Mouse (Mus musculus) liver, adult 2 months (tissue): ENCODE results near the gene Srbd1. TPM values are rescaled to one million over a fixed set of nuclear protein-coding genes. Genes with fewer than 3 reads are reported as not detected.

ENCODE experiments used
- DNase-seq: peaks from one replicate; pipeline ENCODE4 v3.0.0-alpha.2; 2011; ENCODE audit warnings: low read depth, low spot score; ENCODE audit errors: extremely low read depth
- H3K27ac ChIP-seq: fragments of 200-500 bp; replicated peaks from 2 replicates; pipeline ENCODE4 v1.5.1; 2012; ENCODE audit warnings: low read depth, mild to moderate bottlenecking, control low read depth, inconsistent platforms, low read length; ENCODE audit not compliant: insufficient read depth
- H3K27me3 ChIP-seq: fragments of 200-500 bp; 2 replicates; pipeline ENCODE4 v1.6.1; 2012; ENCODE audit warnings: mild to moderate bottlenecking, moderate library complexity, low read length, inconsistent platforms; ENCODE audit not compliant: control insufficient read depth, insufficient read depth
- H3K36me3 ChIP-seq: fragments of 200-500 bp; 2 replicates; pipeline ENCODE4 v1.6.1; 2012; ENCODE audit warnings: low read length, inconsistent platforms; ENCODE audit not compliant: control insufficient read depth, insufficient read depth
- H3K4me1 ChIP-seq: fragments of 200-500 bp; 2 replicates; pipeline ENCODE4 v1.6.1; 2011; ENCODE audit warnings: low read length; ENCODE audit not compliant: control insufficient read depth, insufficient read depth
- H3K4me3 ChIP-seq: fragments of 200-500 bp; 2 replicates; pipeline ENCODE4 v1.5.1; 2011; ENCODE audit warnings: low read depth, mild to moderate bottlenecking, control low read depth, low read length, moderate library complexity; ENCODE audit not compliant: insufficient read depth
- H3K79me2 ChIP-seq: fragments of 200-500 bp; 2 replicates; pipeline ENCODE4 v1.6.1; 2012; ENCODE audit warnings: inconsistent platforms, mild to moderate bottlenecking, low read length, moderate library complexity; ENCODE audit not compliant: control insufficient read depth, insufficient read depth
- H3K9ac ChIP-seq: fragments of 200-500 bp; 2 replicates; pipeline ENCODE4 v1.6.1; 2012; ENCODE audit warnings: low read depth, mild to moderate bottlenecking, control low read depth, inconsistent platforms, low read length
- CTCF ChIP-seq: fragments of 200-500 bp; IDR thresholded peaks from 2 replicates; pipeline ENCODE4 v1.5.1; 2011; ENCODE audit warnings: low read depth, low read length, control low read depth
- POLR2A ChIP-seq: fragments of 200-500 bp; IDR thresholded peaks from 2 replicates; pipeline ENCODE4 v1.6.1; 2011; ENCODE audit warnings: low read length, control low read depth; ENCODE audit not compliant: insufficient read depth; ENCODE audit errors: extremely low read depth
- WGBS: fragments of 180-500 bp; shearing (Covaris S2); methylation state at CpG from one replicate; pipeline ENCODE4 v1.1.7; 2018; 5-methylcytosine and 5-hydroxymethylcytosine counted together
- polyA plus RNA-seq: library from polyadenylated mRNA; depleted of rRNA; stranded (reverse); fragments of >200 nt; gene quantifications from 2 replicates; pipeline ENCODE4 v1.2.3, GENCODE M21; 2012
- total RNA-seq: library from RNA; depleted of rRNA; stranded (reverse); fragments of >200 nt; gene quantifications from 2 replicates; pipeline ENCODE4 v1.2.3, GENCODE M21; 2014

The Srbd1 gene
- total and polyA plus RNA-seq, 2 experiments: 2.1 to 20.9 TPM

- DNase-seq: no peak
These were observed 23.4 kb upstream of the Srbd1 start for GRCm38 (mm10) chr17:86168231-86168981.

GRCm38 (mm10) chr17:86167320-86168230 lies 22.6 kb upstream of the Srbd1 start, which contains the start of gene Prkce:
Gene Prkce, plus strand, starts transcription at chr17:86167785.
- H3K27me3 ChIP-seq: no peaks in the 10 kb centered on the region
- H3K79me2 ChIP-seq: peaks cover 23% of the 10 kb centered on the region
- 0 out of 2 replicates have a peak, but pooled peaks have one; percentile 58 for TF ChIP-seq POLR2A
- TF ChIP-seq CTCF: peak; percentile 26
- WGBS: 3% methylated on average over 113 of the region's 115 CpGs
- H3K4me1 ChIP-seq: peaks cover 8% of the 10 kb centered on the region; the same call in 1 of the 2 replicates
- peak; percentile 76 for DNase-seq
- peak within 1 kb of the TSS; percentile 94 for H3K9ac ChIP-seq
- H3K27ac ChIP-seq: peak within 1 kb of the TSS; percentile 99
- H3K4me3 ChIP-seq: peak within 1 kb of the TSS; percentile 80
- no peaks in the 10 kb centered on the region; the same call in 1 of the 2 replicates for H3K36me3 ChIP-seq

More at GRCm38 (mm10) chr17:86168231-86168981, 23.4 kb upstream of the Srbd1 start:
- Histone ChIP-seq H3K4me3 (peak overlapping the region; percentile 80), H3K9ac (peak overlapping the region; percentile 94), H3K27me3 (no peaks in the 10 kb centered on the region), H3K36me3 (no peaks in the 10 kb centered on the region; the same call in 1 of the 2 replicates), H3K79me2 (peaks cover 28% of the 10 kb centered on the region), H3K27ac (0 out of 2 replicates have a peak overlapping the region, but pooled peaks have one; percentile 38), H3K4me1 (peaks cover 8% of the 10 kb centered on the region; the same call in 1 of the 2 replicates)
- no peak for TF ChIP-seq POLR2A
- no peak for TF ChIP-seq CTCF
- WGBS: 2% methylated on average over 64 of the region's 64 CpGs

- Histone ChIP-seq H3K9ac (peak overlapping the region; percentile 94), H3K27me3 (no peaks in the 10 kb centered on the region), H3K4me3 (peak overlapping the region; percentile 80), H3K27ac (peak overlapping the region; percentile 99), H3K79me2 (peaks cover 18% of the 10 kb centered on the region), H3K4me1 (peaks cover 8% of the 10 kb centered on the region; the same call in 1 of the 2 replicates), H3K36me3 (no peaks in the 10 kb centered on the region)
- WGBS: under 1% methylated on average over 46 of the region's 46 CpGs
- peak; percentile 55; the same call in 1 of the 2 replicates for TF ChIP-seq POLR2A
- TF ChIP-seq CTCF: no peak
- DNase-seq: peak; percentile 81
These were observed 21.8 kb upstream of the Srbd1 start for GRCm38 (mm10) chr17:86166567-86167319.

- Histone ChIP-seq H3K36me3 (no peaks in the 10 kb centered on the region), H3K79me2 (peaks cover 16% of the 10 kb centered on the region), H3K27me3 (no peaks in the 10 kb centered on the region), H3K4me3 (peak overlapping the region; percentile 80), H3K9ac (peak overlapping the region; percentile 94), H3K4me1 (peaks cover 8% of the 10 kb centered on the region; the same call in 1 of the 2 replicates), H3K27ac (peak overlapping the region; percentile 99)
- 2% methylated on average over 19 of the region's 19 CpGs for WGBS
- TF ChIP-seq POLR2A: no peak
- TF ChIP-seq CTCF: no peak
- no peak for DNase-seq
These were observed 21.1 kb upstream of the Srbd1 start for GRCm38 (mm10) chr17:86166051-86166566.

GRCm38 (mm10) chr17:86164416-86164815 lies 19.4 kb upstream of the Srbd1 start:
- Histone ChIP-seq H3K4me3 (no peak overlapping the region), H3K27ac (no peak overlapping the region), H3K9ac (no peak overlapping the region), H3K27me3 (no peaks in the 10 kb centered on the region), H3K36me3 (no peaks in the 10 kb centered on the region), H3K4me1 (peaks cover 8% of the 10 kb centered on the region; the same call in 1 of the 2 replicates), H3K79me2 (peaks cover 13% of the 10 kb centered on the region)
- 28% methylated on average over 7 of the region's 7 CpGs for WGBS
- DNase-seq: peak; percentile 35
- no peak for TF ChIP-seq POLR2A
- no peak for TF ChIP-seq CTCF
